Mouse (Mus musculus) liver, postnatal 0 days (tissue): ENCODE measurements around the gene Tm6sf2.

Experiments used
- CTCF ChIP-seq: sonication (generic); IDR thresholded peaks from 2 replicates; pipeline ENCODE4 v1.5.1; 2016; ENCODE audit warnings: antibody characterized with exemption, low read depth
- EP300 ChIP-seq: IDR thresholded peaks from 2 replicates; pipeline ENCODE4 v1.6.1; 2016; ENCODE audit warnings: antibody characterized with exemption, low read depth, mild to moderate bottlenecking

- TF ChIP-seq CTCF: peak; percentile 82
- no peak for TF ChIP-seq EP300
These were observed 31.8 kb downstream of the Tm6sf2 start for GRCm38 (mm10) chr8:70104506-70104905.
